Mouse (Mus musculus) neutrophil, adult 5-6 weeks (primary cell): ENCODE measurements around the gene Mn1. TPM values are rescaled to one million over a fixed set of nuclear protein-coding genes. Genes with fewer than 3 reads are reported as not detected.

Experiments used
- ATAC-seq: fragments of 151-379, 151-347 bp; 2 replicates; pipeline ENCODE4 v1.8.0; 2017; ENCODE audit warnings: mild to moderate bottlenecking, moderate TSS enrichment; ENCODE audit not compliant: insufficient number of reproducible peaks, poor library complexity, low FRiP score, severe bottlenecking; ENCODE audit errors: extremely low read depth
- total RNA-seq: library from RNA; stranded (forward); fragments of 200-1000 nt; gene quantifications from 2 replicates; pipeline ENCODE4 v1.2.3, GENCODE M21; 2017

Gene Mn1
- total RNA-seq, 1 experiment from 2014 or later, result not detected

GRCm38 (mm10) chr5:111404721-111405120, 12.4 kb upstream of the Mn1 start:
- no peak for ATAC-seq

GRCm38 (mm10) chr5:111408470-111409105, 8.6 kb upstream of the Mn1 start:
- ATAC-seq, result no peak

DNA sequence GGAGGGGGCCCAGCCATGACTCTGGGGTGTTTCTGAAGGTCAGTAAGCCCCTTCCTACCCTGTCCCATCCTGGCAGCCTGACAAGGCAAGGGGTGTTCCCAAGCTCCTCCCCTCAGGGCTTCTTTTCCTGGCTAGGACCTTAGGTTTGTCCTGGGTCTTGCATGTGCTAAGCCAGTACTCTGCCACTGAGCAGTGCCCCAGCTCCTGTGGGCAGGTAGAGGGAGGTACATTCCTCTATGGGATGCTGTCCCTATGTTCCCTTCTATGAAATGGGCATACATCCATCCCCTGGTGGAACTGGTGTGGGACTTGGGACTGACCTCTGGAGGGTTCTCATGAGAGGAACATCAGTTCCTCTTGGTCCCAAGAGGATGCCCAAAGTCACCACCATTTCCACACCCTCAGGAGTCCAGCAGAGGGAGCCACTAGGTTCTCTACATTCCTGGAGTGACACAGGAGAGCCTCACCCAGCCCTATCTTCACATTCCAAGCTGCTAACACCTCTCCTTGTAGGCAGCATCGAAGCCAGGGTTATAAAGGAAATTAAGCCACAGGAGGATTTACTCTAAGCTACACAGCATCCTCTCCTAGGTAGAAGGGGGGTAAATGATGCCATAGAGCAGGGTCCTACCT, 7.6 kb upstream of the Mn1 start:
- no peak for ATAC-seq

- ATAC-seq, result no peak
Measured at GRCm38 (mm10) chr5:111410665-111411064, 6.5 kb upstream of the Mn1 start.

DNA sequence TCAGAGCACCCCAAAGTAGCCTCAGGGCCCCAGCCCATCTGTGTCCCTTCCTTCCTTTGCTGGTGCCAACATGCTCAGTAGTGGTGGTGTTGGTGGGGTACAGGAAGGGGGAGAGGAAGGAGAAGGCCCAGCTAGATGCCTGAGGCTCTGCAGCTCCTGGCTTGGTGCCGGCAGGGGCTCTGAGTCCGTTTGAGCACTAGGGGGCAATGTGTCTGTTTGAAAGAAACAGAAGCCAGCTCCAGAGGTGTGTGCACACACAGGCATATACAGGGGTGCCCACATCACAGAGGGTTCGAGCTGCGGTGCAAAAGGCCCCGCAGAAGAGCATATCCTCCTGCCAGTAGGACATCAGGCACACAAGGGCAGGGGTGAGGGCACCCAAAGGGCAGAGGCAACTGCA, 3.0 kb upstream of the Mn1 start:
- ATAC-seq, result no peak

DNA sequence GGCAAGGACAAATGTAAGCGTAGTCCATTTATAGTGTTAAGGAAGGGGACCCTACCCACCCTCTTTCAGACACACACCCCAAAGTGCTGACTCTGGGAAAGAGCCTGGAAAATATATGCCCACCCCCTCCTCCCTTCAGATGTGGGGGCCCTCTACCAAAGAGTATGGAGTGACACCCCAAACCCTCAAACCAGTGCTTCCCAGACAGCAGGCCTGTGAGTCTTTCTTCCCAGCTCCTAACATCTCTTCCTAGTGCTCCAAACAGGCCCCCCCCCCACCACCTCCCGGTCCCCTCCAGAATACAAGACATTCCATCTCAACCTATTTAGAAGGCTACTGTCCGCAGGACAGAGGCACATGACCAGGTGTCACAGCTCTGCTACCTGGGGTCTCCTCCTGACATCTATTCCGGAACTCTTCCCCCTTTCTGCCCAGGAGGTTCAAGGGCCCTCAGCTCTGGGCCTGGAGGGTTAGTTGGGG, 2.4 kb upstream of the Mn1 start:
- no peak for ATAC-seq

GRCm38 (mm10) chr5:111415575-111415974, 1.6 kb upstream of the Mn1 start:
- no peak for ATAC-seq

DNA sequence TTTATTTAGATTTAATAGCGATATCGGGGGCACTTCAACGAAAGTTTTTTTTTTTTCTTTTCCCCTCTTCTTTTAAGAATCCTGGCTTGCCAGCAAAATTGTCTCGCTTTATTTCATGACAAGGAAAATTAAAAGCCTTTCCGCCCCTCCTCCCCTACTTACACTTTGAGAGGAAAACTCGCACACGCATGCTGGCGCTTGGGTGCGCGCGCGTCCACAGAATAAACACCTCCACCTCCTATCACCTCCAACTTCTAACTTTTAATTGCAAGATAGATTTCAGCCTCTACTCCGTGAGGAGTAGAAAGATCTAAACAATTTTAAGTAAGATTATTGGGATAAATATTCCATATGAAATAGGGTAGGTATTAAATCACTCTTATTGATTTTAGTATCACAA, 1.1 kb upstream of the Mn1 start:
- no peak for ATAC-seq

DNA sequence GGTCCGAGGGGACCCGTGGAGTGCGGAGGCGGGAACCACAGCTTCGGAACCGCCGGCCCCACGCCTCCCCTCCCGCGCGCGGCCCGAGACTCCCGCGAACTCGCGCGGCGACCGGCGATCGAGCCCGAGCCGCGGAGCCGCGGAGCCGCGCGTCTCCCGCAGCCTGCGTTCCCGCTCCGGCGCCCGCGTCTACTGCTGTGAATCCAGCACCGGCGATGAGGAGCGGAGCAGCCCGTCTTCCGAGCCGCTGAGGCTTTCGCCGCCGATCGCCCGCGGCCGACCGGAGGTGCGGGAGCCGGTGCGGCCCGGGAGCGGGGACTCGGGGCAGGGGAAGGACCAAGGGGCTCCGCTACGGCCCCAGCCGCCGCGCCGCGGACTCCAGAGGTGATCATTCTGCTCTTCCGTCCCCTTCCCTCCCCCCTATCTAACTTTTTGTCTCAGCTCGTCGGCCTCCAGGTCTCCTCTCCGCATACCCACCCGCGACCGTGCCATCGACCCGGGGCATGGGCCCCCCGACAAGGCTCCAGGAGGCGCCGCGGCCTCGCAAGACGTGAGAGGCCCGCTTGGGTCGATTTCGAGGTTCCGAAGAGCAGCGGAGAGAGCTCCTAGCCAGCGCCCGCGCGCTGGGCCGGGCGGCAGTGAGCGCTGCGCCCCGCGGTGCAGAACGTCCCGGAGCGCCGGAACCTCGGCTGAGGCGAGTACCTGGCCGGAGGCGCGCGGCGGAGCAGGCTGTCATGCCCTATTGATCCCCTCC, 393 bp downstream of the Mn1 start:
- no peak for ATAC-seq

DNA sequence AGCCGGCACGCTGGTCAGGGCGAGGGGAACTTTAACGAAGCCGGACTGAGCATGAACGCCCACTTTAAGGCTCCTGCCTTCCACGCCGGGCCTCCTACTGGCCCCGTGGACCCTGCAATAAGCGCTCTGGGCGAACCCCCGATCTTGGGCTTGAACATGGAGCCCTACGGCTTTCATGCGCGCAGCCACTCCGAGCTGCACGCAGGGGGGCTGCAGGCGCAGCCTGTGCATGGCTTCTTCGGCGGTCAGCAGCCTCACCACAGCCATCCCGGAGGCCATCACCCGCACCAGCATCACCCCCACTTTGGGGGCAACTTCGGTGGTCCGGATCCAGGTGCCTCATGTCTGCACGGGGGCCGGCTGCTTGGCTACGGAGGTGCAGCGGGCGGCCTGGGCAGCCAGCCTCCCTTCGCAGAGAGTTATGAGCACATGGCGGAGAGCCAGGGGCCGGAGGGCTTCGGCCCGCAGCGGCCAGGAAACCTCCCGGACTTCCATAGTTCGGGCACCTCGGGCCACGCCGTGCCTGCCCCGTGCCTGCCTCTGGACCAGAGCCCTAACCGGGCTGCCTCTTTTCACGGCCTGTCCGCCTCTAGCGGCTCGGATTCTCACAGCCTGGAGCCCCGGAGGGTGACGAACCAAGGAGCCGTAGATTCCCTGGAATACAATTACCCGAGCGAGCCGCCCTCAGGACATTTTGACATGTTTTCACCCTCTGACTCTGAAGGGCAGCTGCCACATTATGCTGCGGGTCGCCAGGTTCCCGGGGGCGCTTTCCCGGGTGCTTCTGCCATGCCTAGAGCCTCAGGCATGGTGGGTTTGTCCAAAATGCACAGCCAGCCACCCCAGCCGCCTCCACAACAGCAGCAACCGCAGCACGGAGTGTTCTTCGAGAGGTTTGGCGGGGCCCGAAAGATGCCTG, 1.3 kb downstream of the Mn1 start:
- no peak for ATAC-seq

DNA sequence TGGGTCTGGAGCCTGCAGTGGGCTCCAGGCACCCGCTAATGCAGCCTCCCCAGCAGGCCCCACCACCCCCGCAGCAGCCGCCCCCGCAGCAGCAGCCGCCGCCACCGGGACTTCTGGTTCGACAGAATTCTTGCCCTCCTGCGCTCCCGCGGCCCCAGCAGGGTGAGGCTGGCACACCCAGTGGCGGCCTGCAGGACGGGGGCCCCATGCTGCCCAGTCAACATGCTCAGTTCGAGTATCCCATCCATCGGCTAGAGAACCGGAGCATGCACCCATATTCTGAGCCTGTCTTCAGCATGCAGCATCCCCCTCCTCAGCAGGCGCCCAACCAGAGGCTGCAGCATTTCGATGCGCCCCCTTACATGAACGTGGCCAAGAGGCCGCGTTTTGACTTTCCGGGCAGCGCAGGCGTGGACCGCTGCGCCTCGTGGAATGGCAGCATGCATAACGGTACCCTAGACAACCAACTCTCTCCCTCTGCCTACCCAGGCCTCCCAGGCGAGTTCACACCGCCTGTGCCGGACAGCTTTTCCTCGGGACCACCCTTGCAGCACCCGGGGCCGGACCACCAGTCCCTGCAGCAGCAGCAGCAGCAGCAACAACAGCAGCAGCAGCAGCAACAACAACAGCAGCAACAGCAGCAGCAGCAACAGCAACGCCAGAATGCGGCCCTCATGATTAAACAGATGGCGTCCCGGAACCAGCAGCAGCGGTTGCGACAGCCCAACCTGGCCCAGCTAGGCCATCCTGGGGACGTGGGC, 2.1 kb downstream of the Mn1 start:
- no peak for ATAC-seq

DNA sequence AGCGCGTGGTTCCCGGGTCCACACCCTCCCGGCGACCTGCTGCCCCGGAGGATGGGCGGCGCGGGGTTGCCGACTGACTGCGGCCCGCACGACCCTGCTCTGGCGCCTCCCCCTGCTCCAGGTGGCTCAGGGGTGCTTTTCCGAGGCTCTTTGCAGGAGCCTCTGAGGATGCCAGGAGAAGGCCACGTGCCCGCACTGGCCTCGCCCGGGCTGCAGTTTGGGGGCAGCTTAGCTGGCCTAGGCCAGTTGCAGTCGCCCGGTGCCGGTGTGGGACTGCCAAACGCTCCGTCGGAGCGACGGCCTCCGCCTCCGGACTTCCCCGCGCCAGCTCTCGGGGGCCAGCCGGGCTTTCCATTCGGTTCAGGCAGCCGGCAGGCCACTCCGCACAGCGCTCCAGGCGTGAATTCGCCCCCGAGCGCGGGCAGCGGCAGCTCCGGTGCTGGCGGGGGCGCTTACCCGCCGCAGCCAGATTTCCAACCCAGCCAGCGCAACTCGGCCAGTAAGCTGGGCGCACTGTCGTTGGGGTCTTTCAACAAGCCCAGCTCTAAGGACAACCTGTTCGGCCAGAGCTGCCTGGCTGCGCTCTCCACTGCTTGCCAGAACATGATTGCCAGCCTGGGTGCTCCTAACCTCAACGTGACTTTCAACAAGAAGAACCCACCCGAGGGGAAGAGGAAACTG, 3.0 kb downstream of the Mn1 start:
- no peak for ATAC-seq

- no peak for ATAC-seq
Measured at GRCm38 (mm10) chr5:111420896-111421295, 3.7 kb downstream of the Mn1 start.

GRCm38 (mm10) chr5:111421424-111421823, 4.3 kb downstream of the Mn1 start:
- no peak for ATAC-seq

GRCm38 (mm10) chr5:111422058-111422800, 5.1 kb downstream of the Mn1 start:
- ATAC-seq, result no peak

- no peak for ATAC-seq
Measured at GRCm38 (mm10) chr5:111423011-111423410, 5.8 kb downstream of the Mn1 start.

DNA sequence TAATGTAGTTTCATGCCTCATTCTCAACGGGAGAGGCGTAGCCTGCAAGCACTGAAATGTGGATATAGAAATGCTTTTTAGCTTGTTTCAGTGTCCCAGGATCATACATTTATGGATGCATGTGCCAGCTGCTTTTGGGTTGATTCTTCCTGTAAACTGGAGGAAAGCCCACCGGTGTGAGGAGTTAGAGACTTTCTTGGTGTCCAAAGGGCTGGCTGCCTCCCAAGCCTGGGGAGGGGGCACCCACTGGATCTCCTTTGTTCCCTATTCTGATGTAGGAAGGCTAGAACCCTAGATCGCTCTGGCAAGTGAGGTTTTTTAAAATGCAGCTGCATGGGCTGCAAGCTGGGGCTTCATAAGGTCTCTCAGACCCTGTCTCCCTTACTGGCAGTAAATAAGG, 6.5 kb downstream of the Mn1 start:
- no peak for ATAC-seq
